Mouse (Mus musculus): ENCODE measurements around the gene Cbfb. TPM values are rescaled to one million over a fixed set of nuclear protein-coding genes. Genes with fewer than 3 reads are reported as not detected.
"Not testable (repeated sequence)": the region's sequence is repeated elsewhere in the genome, so short reads cannot be mapped to it uniquely, and the experiment has no call there.

The Cbfb gene
- polyA plus RNA-seq, 1 experiment from 2014 or later: 124 TPM

DNA sequence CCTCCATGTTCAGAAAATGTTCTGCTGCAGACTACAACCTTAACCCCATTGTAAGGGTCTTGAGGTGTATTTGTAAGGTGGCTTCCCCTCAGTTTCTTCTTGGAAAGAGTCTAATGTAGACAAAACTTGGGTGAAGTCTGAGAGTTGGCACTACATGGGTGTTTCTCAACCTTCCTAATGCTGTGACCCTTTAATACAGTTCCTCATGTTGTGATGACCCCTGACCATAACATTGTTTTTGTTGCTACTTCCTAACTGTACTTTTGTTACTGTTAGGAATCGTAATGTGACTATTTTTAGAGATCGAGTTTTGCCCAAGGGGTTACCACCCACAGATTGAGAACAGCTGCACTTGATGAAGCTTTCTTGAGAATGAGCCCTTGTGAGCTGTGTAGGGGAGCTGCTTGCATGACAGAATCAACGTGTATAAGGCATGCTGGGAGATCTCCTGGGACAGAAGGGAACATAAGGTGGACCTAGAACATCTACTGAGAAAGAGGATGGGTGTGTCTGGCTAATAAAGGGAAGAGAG is 9.3 kb upstream of the Cbfb start:
- Histone ChIP-seq H3K4me1 (peaks cover 29% of the 10 kb centered on the region), H3K4me2 (replicated peaks) (no peak overlapping the region), H3K36me3 (no peaks in the 10 kb centered on the region), H3K9ac (no peak overlapping the region), H3K9me3 (no peaks in the 10 kb centered on the region), H3K4me3 (no peak overlapping the region), H3K27me3 (no peaks in the 10 kb centered on the region), H3K27ac (no peak overlapping the region)
- no peak for ATAC-seq (ENCODE audit: insufficient number of reproducible peaks, insufficient read depth, low FRiP score, low TSS enrichment)
- 21% methylated on average over 3 of the region's 3 CpGs for WGBS

DNA sequence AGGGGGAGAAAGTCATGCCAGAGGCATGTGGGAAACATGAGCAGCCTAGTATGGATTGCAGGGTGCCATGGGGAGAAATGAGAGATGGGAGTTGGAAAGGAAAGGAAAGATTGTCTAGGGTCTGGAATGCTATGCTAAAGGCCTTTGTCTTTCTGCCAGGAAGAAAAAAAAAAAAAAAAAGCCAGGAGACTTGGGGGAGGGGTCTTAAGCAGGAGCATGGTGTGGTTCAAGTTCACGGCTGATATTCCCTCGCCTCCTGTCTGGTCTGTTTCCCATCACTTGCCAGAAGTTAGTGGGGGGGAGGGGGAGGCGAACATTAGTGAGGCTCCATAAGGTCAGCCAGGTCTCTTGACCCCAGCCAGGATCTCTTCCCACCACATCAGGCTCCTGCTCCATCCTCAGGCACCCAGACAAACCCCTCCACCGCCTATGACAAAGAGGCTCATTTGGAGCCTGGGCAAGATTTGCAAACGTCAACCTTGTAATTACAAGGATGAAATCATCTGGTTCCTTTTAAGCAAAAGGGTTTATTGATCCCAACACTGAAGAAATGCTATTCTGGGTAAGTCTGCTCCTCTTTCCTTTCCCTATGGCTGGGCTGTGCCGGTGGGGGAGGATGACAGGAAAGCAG is 6.1 kb upstream of the Cbfb start:
- Histone ChIP-seq H3K27me3 (no peaks in the 10 kb centered on the region), H3K27ac (peak overlapping the region; percentile 93), H3K36me3 (no peaks in the 10 kb centered on the region), H3K9me3 (no peaks in the 10 kb centered on the region), H3K9ac (no peak overlapping the region), H3K4me1 (peaks cover 33% of the 10 kb centered on the region), H3K4me2 (replicated peaks) (peak overlapping the region; percentile 32), H3K4me3 (no peak overlapping the region)
- 4% methylated on average over 5 of the region's 6 CpGs for WGBS
- peak; percentile 70 for ATAC-seq (ENCODE audit: insufficient number of reproducible peaks, insufficient read depth, low FRiP score, low TSS enrichment)

- Histone ChIP-seq H3K9me3 (no peaks in the 10 kb centered on the region), H3K36me3 (no peaks in the 10 kb centered on the region), H3K27ac (peak overlapping the region; percentile 93), H3K27me3 (no peaks in the 10 kb centered on the region), H3K9ac (no peak overlapping the region), H3K4me3 (no peak overlapping the region), H3K4me2 (replicated peaks) (no peak overlapping the region), H3K4me1 (peaks cover 36% of the 10 kb centered on the region)
- ATAC-seq (ENCODE audit: insufficient number of reproducible peaks, insufficient read depth, low FRiP score, low TSS enrichment): no peak
- 80% methylated on average over 2 of the region's 2 CpGs for WGBS
These were observed 5.3 kb upstream of the Cbfb start for GRCm38 (mm10) chr8:105165191-105165590.

- Histone ChIP-seq H3K36me3 (no peaks in the 10 kb centered on the region), H3K4me3 (no peak overlapping the region), H3K4me1 (peaks cover 32% of the 10 kb centered on the region), H3K27ac (no peak overlapping the region), H3K9me3 (no peaks in the 10 kb centered on the region), H3K27me3 (no peaks in the 10 kb centered on the region), H3K9ac (no peak overlapping the region), H3K4me2 (replicated peaks) (no peak overlapping the region)
- 53% methylated on average over 2 of the region's 2 CpGs for WGBS
- ATAC-seq (ENCODE audit: insufficient number of reproducible peaks, insufficient read depth, low FRiP score, low TSS enrichment): no peak
These were observed 3.4 kb upstream of the Cbfb start for GRCm38 (mm10) chr8:105167116-105167515.

DNA sequence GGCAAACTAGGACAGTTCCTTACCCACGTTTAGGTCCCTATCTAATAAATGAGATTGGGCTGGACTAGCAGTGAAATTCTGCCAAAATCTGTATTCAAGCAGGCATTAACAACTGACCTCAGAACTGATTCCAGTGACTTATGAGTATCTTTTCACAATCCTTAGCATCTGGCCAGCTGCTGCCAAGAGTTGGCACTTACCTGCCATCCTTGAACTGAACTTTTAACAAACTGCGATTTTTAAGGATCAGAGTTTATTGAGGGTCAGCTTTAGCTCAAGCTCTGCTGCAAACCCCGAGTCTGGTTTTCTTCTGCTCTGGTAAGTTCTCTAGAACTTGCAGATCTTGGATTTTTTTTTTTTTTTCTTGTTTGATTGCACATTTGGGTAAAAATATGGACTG is 892 bp upstream of the Cbfb start:
- H3K27ac ChIP-seq: peak overlapping the region; percentile 99; the same call in 1 of the 2 replicates
- H3K9ac ChIP-seq: no peak overlapping the region
- no peaks in the 10 kb centered on the region for H3K36me3 ChIP-seq
- ATAC-seq (ENCODE audit: insufficient number of reproducible peaks, insufficient read depth, low FRiP score, low TSS enrichment): no peak
- peaks cover 36% of the 10 kb centered on the region for H3K4me1 ChIP-seq
- 43% methylated on average over 3 of the region's 3 CpGs for WGBS
- H3K9me3 ChIP-seq: no peaks in the 10 kb centered on the region
- no peak overlapping the region for H3K4me3 ChIP-seq
- peak overlapping the region; percentile 63; the same call in 1 of the 2 replicates for H3K4me2 ChIP-seq (replicated peaks)
- no peaks in the 10 kb centered on the region for H3K27me3 ChIP-seq

DNA sequence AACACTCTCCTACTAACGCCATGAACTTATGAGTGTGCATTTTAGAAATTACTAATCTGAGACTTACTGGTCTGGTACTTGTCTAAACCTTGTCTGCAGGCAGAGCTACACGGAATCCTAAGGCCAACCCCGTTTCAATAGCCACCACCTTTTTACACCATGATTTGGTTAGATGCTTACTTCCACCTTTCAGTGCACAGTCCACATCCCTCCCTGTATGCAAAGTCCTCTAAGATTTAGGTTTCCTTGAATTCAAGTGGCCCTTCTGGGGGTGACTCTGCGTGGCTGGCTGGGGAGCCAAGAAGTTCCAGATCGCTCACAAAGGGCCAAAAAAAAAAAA is 463 bp upstream of the Cbfb start:
- peak; percentile 54 for ATAC-seq (ENCODE audit: insufficient number of reproducible peaks, insufficient read depth, low FRiP score, low TSS enrichment)
- peak overlapping the region; percentile 91 for H3K4me3 ChIP-seq
- H3K36me3 ChIP-seq: no peaks in the 10 kb centered on the region
- peak overlapping the region; percentile 63 for H3K4me2 ChIP-seq (replicated peaks)
- H3K9me3 ChIP-seq: no peaks in the 10 kb centered on the region
- H3K4me1 ChIP-seq: peaks cover 31% of the 10 kb centered on the region
- H3K27ac ChIP-seq: peak overlapping the region; percentile 99
- WGBS: 2% methylated on average over 5 of the region's 5 CpGs
- H3K9ac ChIP-seq: peak overlapping the region; percentile 91
- H3K27me3 ChIP-seq: no peaks in the 10 kb centered on the region

GRCm38 (mm10) chr8:105171116-105172002 is 885 bp downstream of the Cbfb start:
- peaks cover 24% of the 10 kb centered on the region for H3K4me1 ChIP-seq
- peak overlapping the region; percentile 91 for H3K4me3 ChIP-seq
- peak; percentile 8; the same call in 1 of the 2 replicates for ATAC-seq (ENCODE audit: insufficient number of reproducible peaks, insufficient read depth, low FRiP score, low TSS enrichment)
- H3K4me2 ChIP-seq (replicated peaks): peak overlapping the region; percentile 63
- H3K9me3 ChIP-seq: no peaks in the 10 kb centered on the region
- WGBS: under 1% methylated on average over 92 of the region's 92 CpGs
- H3K27ac ChIP-seq: peak overlapping the region; percentile 99
- peak overlapping the region; percentile 91 for H3K9ac ChIP-seq
- peaks cover 6% of the 10 kb centered on the region for H3K36me3 ChIP-seq
- no peaks in the 10 kb centered on the region for H3K27me3 ChIP-seq

GRCm38 (mm10) chr8:105172003-105172362 is 1.5 kb downstream of the Cbfb start:
- peaks cover 12% of the 10 kb centered on the region for H3K36me3 ChIP-seq
- H3K4me2 ChIP-seq (replicated peaks): peak overlapping the region; percentile 63
- H3K27me3 ChIP-seq: no peaks in the 10 kb centered on the region
- ATAC-seq (ENCODE audit: insufficient number of reproducible peaks, insufficient read depth, low FRiP score, low TSS enrichment): no peak
- 29% methylated on average over 6 of the region's 6 CpGs for WGBS
- peak overlapping the region; percentile 91 for H3K9ac ChIP-seq
- H3K4me1 ChIP-seq: peaks cover 24% of the 10 kb centered on the region
- no peaks in the 10 kb centered on the region for H3K9me3 ChIP-seq
- H3K4me3 ChIP-seq: peak overlapping the region; percentile 91
- no peak overlapping the region for H3K27ac ChIP-seq

- H3K27ac ChIP-seq; ATAC-seq (ENCODE audit: insufficient number of reproducible peaks, insufficient read depth, low FRiP score, low TSS enrichment); H3K27me3 ChIP-seq; H3K4me2 ChIP-seq (replicated peaks); H3K9ac ChIP-seq; H3K9me3 ChIP-seq; H3K4me3 ChIP-seq: not testable (repeated sequence)
- Histone ChIP-seq H3K4me1 (peaks cover 16% of the 10 kb centered on the region), H3K36me3 (peaks cover 22% of the 10 kb centered on the region)
- WGBS: 97% methylated on average over 3 of the region's 3 CpGs
These were observed 4.8 kb downstream of the Cbfb start for GRCm38 (mm10) chr8:105175287-105175686.

- Histone ChIP-seq H3K36me3 (peaks cover 35% of the 10 kb centered on the region), H3K9ac (no peak overlapping the region), H3K4me2 (replicated peaks) (no peak overlapping the region), H3K9me3 (no peaks in the 10 kb centered on the region), H3K4me3 (no peak overlapping the region), H3K27ac (no peak overlapping the region), H3K27me3 (no peaks in the 10 kb centered on the region), H3K4me1 (peaks cover 14% of the 10 kb centered on the region)
- no peak for ATAC-seq (ENCODE audit: insufficient number of reproducible peaks, insufficient read depth, low FRiP score, low TSS enrichment)
- WGBS: 52% methylated on average over 6 of the region's 6 CpGs
These were observed 7.8 kb downstream of the Cbfb start for GRCm38 (mm10) chr8:105178211-105178800.

GRCm38 (mm10) chr8:105182201-105182600 is 11.7 kb downstream of the Cbfb start:
- H3K9ac ChIP-seq: no peak overlapping the region
- peaks cover 4% of the 10 kb centered on the region; the same call in 1 of the 2 replicates for H3K4me1 ChIP-seq
- H3K4me3 ChIP-seq: no peak overlapping the region
- H3K27ac ChIP-seq: no peak overlapping the region
- H3K9me3 ChIP-seq: no peaks in the 10 kb centered on the region
- H3K36me3 ChIP-seq: peaks cover 34% of the 10 kb centered on the region
- H3K27me3 ChIP-seq: no peaks in the 10 kb centered on the region
- no peak overlapping the region for H3K4me2 ChIP-seq (replicated peaks)
- 54% methylated on average over 1 of the region's 1 CpGs for WGBS
- no peak for ATAC-seq (ENCODE audit: insufficient number of reproducible peaks, insufficient read depth, low FRiP score, low TSS enrichment)

Measured in embryonic facial prominence, embryonic 12.5 days (tissue).